Mouse (Mus musculus): ENCODE data around the gene Brdt. TPM values are rescaled to one million over a fixed set of nuclear protein-coding genes. Genes with fewer than 3 reads are reported as not detected.

Gene Brdt
- polyA plus RNA-seq, 2 experiments = 4.3 to 4.8 TPM

DNA sequence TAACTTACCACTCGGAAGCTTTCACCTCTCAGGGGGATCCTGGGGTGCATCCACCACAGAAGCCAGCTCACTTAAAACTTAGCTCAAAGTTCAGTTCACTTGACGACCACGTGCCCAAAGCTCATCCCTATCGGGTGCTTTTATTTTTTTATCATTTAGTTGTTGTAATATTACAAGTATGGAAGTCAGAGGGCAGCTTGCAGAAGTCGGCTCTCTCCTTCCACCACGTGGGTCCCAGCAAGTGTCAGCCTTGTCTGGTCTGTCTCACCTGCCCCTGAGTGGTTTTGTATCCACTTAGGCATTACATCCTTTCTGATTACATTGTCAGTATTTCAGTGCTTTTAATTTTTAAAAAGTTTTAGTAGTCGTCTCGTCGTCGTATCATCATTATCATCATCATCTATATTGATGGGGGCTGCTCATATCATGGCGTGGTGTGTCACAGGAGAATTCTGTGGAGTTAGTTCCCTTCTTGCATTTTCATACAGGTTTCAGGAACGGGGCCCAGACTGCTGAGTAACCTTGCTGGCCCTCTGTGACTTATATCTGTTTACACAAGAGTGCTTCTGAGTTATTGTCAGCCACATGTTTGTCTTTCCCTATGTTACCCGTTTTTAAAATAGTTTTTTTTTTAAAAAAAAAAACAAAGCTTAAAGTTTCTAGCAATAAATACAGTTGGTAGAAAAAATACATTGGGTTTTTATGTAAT, 26.7 kb upstream of the Brdt start:
- WGBS = 79% methylated on average over 13 of the region's 13 CpGs
- no peak for TF ChIP-seq POLR2A (IDR thresholded peaks at IDR 0.05; ENCODE audit: borderline replicate concordance, extremely low read depth, insufficient read depth, insufficient read length)
- DNase-seq (ENCODE audit: low spot score) (no peak), ATAC-seq (ENCODE audit: low FRiP score, low read depth) (no peak)
- no peaks in the 10 kb centered on the region for H3K27me3 ChIP-seq (ENCODE audit: control insufficient read depth, insufficient read depth, low read length)
- no peak overlapping the region for H3K4me3 ChIP-seq (replicated peaks; ENCODE audit: low read length)
- no peaks in the 10 kb centered on the region for H3K9me3 ChIP-seq (ENCODE audit: control insufficient read depth, low read length)
- H3K27ac ChIP-seq (replicated peaks; ENCODE audit: low read depth, low read length) = no peak overlapping the region
- peaks cover 3% of the 10 kb centered on the region; the same call in 1 of the 2 replicates for H3K4me1 ChIP-seq (ENCODE audit: control insufficient read depth, insufficient read depth, low read length)
- H3K9ac ChIP-seq (ENCODE audit: low read depth, low read length, severe bottlenecking) = no peak overlapping the region
- H3K36me3 ChIP-seq (ENCODE audit: control insufficient read depth, insufficient read depth, low read length) = no peaks in the 10 kb centered on the region
- H3K4me2 ChIP-seq (replicated peaks; ENCODE audit: low read depth, low read length, severe bottlenecking) = no peak overlapping the region

GRCm38 (mm10) chr5:107307432-107307831, 23.5 kb upstream of the Brdt start:
- no peak overlapping the region for H3K9ac ChIP-seq (ENCODE audit: low read depth, low read length, severe bottlenecking)
- H3K4me3 ChIP-seq (replicated peaks; ENCODE audit: low read length) = no peak overlapping the region
- peaks cover 3% of the 10 kb centered on the region; the same call in 1 of the 2 replicates for H3K4me1 ChIP-seq (ENCODE audit: control insufficient read depth, insufficient read depth, low read length)
- no peaks in the 10 kb centered on the region for H3K36me3 ChIP-seq (ENCODE audit: control insufficient read depth, insufficient read depth, low read length)
- WGBS = 60% methylated on average over 4 of the region's 4 CpGs
- DNase-seq (ENCODE audit: low spot score) (no peak), ATAC-seq (ENCODE audit: low FRiP score, low read depth) (no peak)
- no peaks in the 10 kb centered on the region for H3K9me3 ChIP-seq (ENCODE audit: control insufficient read depth, low read length)
- no peaks in the 10 kb centered on the region for H3K27me3 ChIP-seq (ENCODE audit: control insufficient read depth, insufficient read depth, low read length)
- no peak overlapping the region for H3K27ac ChIP-seq (replicated peaks; ENCODE audit: low read depth, low read length)
- no peak for TF ChIP-seq POLR2A (IDR thresholded peaks at IDR 0.05; ENCODE audit: borderline replicate concordance, extremely low read depth, insufficient read depth, insufficient read length)
- no peak overlapping the region for H3K4me2 ChIP-seq (replicated peaks; ENCODE audit: low read depth, low read length, severe bottlenecking)

GRCm38 (mm10) chr5:107317141-107317540, 13.8 kb upstream of the Brdt start:
- no peak for DNase-seq (ENCODE audit: low spot score)
- Histone ChIP-seq H3K9ac (ENCODE audit: low read depth, low read length, severe bottlenecking) (no peak overlapping the region), H3K4me1 (ENCODE audit: control insufficient read depth, insufficient read depth, low read length) (no peaks in the 10 kb centered on the region; the same call in 1 of the 2 replicates), H3K4me3 (replicated peaks; ENCODE audit: low read length) (no peak overlapping the region), H3K27ac (replicated peaks; ENCODE audit: low read depth, low read length) (no peak overlapping the region), H3K36me3 (ENCODE audit: control insufficient read depth, insufficient read depth, low read length) (no peaks in the 10 kb centered on the region), H3K4me2 (replicated peaks; ENCODE audit: low read depth, low read length, severe bottlenecking) (no peak overlapping the region), H3K9me3 (ENCODE audit: control insufficient read depth, low read length) (no peaks in the 10 kb centered on the region), H3K27me3 (ENCODE audit: control insufficient read depth, insufficient read depth, low read length) (no peaks in the 10 kb centered on the region)
- TF ChIP-seq POLR2A (IDR thresholded peaks at IDR 0.05; ENCODE audit: borderline replicate concordance, extremely low read depth, insufficient read depth, insufficient read length) = no peak
- ATAC-seq (ENCODE audit: low FRiP score, low read depth) = no peak
- 91% methylated on average over 7 of the region's 7 CpGs for WGBS

DNA sequence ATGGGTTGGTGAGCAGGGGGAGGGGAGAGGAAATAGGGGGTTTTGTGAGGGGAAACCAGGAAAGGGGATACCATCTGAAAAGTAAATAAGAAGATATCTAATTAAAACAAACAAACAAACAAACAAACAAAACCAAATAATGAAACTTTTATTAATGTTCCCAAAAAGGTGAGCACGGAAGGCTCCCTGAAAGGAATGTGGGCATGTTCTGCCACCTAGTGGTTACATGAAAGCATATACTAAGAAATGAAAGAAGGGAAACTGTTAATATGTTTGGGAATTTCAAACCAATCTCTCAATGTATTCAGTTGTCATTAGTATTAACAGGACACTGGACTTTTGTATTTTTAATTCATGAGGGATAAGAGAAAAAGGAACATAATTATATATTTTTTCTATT, 10.3 kb upstream of the Brdt start:
- no peaks in the 10 kb centered on the region for H3K27me3 ChIP-seq (ENCODE audit: control insufficient read depth, insufficient read depth, low read length)
- no peak for TF ChIP-seq POLR2A (IDR thresholded peaks at IDR 0.05; ENCODE audit: borderline replicate concordance, extremely low read depth, insufficient read depth, insufficient read length)
- WGBS = 6% methylated on average over 1 of the region's 1 CpGs

DNA sequence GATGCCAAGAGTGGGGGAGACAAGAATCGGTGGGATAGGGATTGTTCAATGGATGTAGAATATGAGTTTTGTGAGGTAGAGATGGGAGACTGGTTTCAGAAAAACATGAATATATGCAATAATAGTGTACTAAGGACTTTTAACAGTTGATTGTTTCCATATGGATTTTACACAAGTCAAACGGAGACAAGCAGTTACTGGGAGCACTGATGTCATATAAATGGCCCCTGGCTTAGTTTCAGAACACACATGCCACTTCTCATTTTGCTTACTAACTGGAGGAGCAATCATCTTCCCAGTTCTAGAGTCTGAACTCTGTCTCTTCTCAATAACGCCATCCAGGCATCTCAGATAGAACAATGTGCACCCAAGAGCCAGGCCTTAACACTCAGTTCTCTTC, 9.4 kb downstream of the Brdt start:
- no peak overlapping the region for H3K4me3 ChIP-seq (replicated peaks; ENCODE audit: low read length)
- no peak overlapping the region for H3K9ac ChIP-seq (ENCODE audit: low read depth, low read length, severe bottlenecking)
- peak; percentile 53; the same call in 1 of the 2 replicates for ATAC-seq (ENCODE audit: low FRiP score, low read depth)
- DNase-seq (ENCODE audit: low spot score) = peak; percentile 33
- no peaks in the 10 kb centered on the region for H3K27me3 ChIP-seq (ENCODE audit: control insufficient read depth, insufficient read depth, low read length)
- no peaks in the 10 kb centered on the region for H3K36me3 ChIP-seq (ENCODE audit: control insufficient read depth, insufficient read depth, low read length)
- peak overlapping the region; percentile 65; the same call in 1 of the 2 replicates for H3K27ac ChIP-seq (replicated peaks; ENCODE audit: low read depth, low read length)
- H3K9me3 ChIP-seq (ENCODE audit: control insufficient read depth, low read length) = no peaks in the 10 kb centered on the region
- WGBS = 42% methylated on average over 3 of the region's 3 CpGs
- no peaks in the 10 kb centered on the region for H3K4me1 ChIP-seq (ENCODE audit: control insufficient read depth, insufficient read depth, low read length)
- no peak overlapping the region for H3K4me2 ChIP-seq (replicated peaks; ENCODE audit: low read depth, low read length, severe bottlenecking)
- TF ChIP-seq POLR2A (IDR thresholded peaks at IDR 0.05; ENCODE audit: borderline replicate concordance, extremely low read depth, insufficient read depth, insufficient read length) = no peak

More for the DNA sequence above, 10.3 kb upstream of the Brdt start:
- Histone ChIP-seq H3K4me2 (replicated peaks; ENCODE audit: low read depth, low read length, severe bottlenecking) (no peak overlapping the region), H3K4me1 (ENCODE audit: control insufficient read depth, insufficient read depth, low read length) (no peaks in the 10 kb centered on the region; the same call in 1 of the 2 replicates), H3K4me3 (replicated peaks; ENCODE audit: low read length) (no peak overlapping the region), H3K27ac (replicated peaks; ENCODE audit: low read depth, low read length) (no peak overlapping the region), H3K9ac (ENCODE audit: low read depth, low read length, severe bottlenecking) (no peak overlapping the region), H3K36me3 (ENCODE audit: control insufficient read depth, insufficient read depth, low read length) (no peaks in the 10 kb centered on the region), H3K9me3 (ENCODE audit: control insufficient read depth, low read length) (no peaks in the 10 kb centered on the region)
- DNase-seq (ENCODE audit: low spot score) = peak; percentile 83
- no peak for ATAC-seq (ENCODE audit: low FRiP score, low read depth)

Measured in limb, embryonic 14.5 days (tissue).